Mouse (Mus musculus) liver, postnatal 0 days (tissue): ENCODE measurements around the gene Polr1a.

Experiments used
- CTCF ChIP-seq: sonication (generic); IDR thresholded peaks from 2 replicates; pipeline ENCODE4 v1.5.1; 2016; ENCODE audit warnings: antibody characterized with exemption, low read depth
- EP300 ChIP-seq: IDR thresholded peaks from 2 replicates; pipeline ENCODE4 v1.6.1; 2016; ENCODE audit warnings: antibody characterized with exemption, low read depth, mild to moderate bottlenecking

GRCm38 (mm10) chr6:71980587-71980986 is 71.7 kb downstream of the Polr1a start:
- no peak for TF ChIP-seq CTCF
- no peak for TF ChIP-seq EP300
